Mouse (Mus musculus) lung, postnatal 0 days (tissue): Measurements from ENCODE around the gene Mst1r. TPM values are rescaled to one million over a fixed set of nuclear protein-coding genes. Genes with fewer than 3 reads are reported as not detected.

Source experiments
- ATAC-seq: fragments of 200-750 bp; cut with Nextera tagmentation; 2 replicates; pipeline ENCODE4 v1.8.0; 2017; ENCODE audit warnings: moderate library complexity
- DNase-seq: peaks from one replicate; pipeline ENCODE4 v3.0.0-alpha.2; 2016; ENCODE audit warnings: low spot score
- H3K27ac ChIP-seq: fragments of 300-500 bp; sonication (generic); 2 replicates; pipeline ENCODE4 v1.5.1; 2014; ENCODE audit warnings: antibody characterized with exemption, mild to moderate bottlenecking, low read length, mixed read lengths
- H3K27me3 ChIP-seq: fragments of 300-500 bp; sonication (generic); replicated peaks from 2 replicates; pipeline ENCODE4 v1.6.1; 2014; ENCODE audit warnings: low read length, mixed read lengths; ENCODE audit not compliant: insufficient read depth
- H3K36me3 ChIP-seq: fragments of 300-500 bp; sonication (generic); 2 replicates; pipeline ENCODE4 v1.6.1; 2014; ENCODE audit warnings: low read length, mixed read lengths; ENCODE audit not compliant: insufficient read depth
- H3K4me1 ChIP-seq: fragments of 300-500 bp; sonication (generic); 2 replicates; pipeline ENCODE4 v1.6.1; 2014; ENCODE audit warnings: antibody characterized with exemption, low read depth, low read length, mixed read lengths; ENCODE audit not compliant: insufficient read depth
- H3K4me2 ChIP-seq: fragments of 300-500 bp; sonication (generic); replicated peaks from 2 replicates; pipeline ENCODE4 v1.6.1; 2014; ENCODE audit warnings: low read depth, mild to moderate bottlenecking, low read length, moderate library complexity, mixed read lengths
- H3K4me3 ChIP-seq: fragments of 300-500 bp; sonication (generic); 2 replicates; pipeline ENCODE4 v1.5.1; 2014; ENCODE audit warnings: low read depth, low read length
- H3K9ac ChIP-seq: fragments of 300-500 bp; sonication (generic); replicated peaks from 2 replicates; pipeline ENCODE4 v1.6.1; 2014; ENCODE audit warnings: low read depth, mild to moderate bottlenecking
- H3K9me3 ChIP-seq: fragments of 300-500 bp; sonication (generic); 2 replicates; pipeline ENCODE4 v1.6.1; 2016; ENCODE audit warnings: low read length, mixed read lengths
- CTCF ChIP-seq: IDR thresholded peaks from 2 replicates; pipeline ENCODE4 v1.5.1; 2016; ENCODE audit warnings: antibody characterized with exemption, mild to moderate bottlenecking
- EP300 ChIP-seq: IDR thresholded peaks from 2 replicates; pipeline ENCODE4 v1.6.1; 2016; ENCODE audit warnings: antibody characterized with exemption, mild to moderate bottlenecking, control low read depth
- WGBS: fragments of 180-500 bp; shearing (Covaris S2); extraction: QIAGEN DNeasy Blood & Tissue Kit; methylation state at CpG from one replicate; pipeline ENCODE4 v1.1.7; 2014; 5-methylcytosine and 5-hydroxymethylcytosine counted together
- polyA plus RNA-seq: library from polyadenylated mRNA; unstranded; fragments of >200 nt; fragmentation: Nextera tagmentation; extraction: Ambion mirVana; gene quantifications from 2 replicates; pipeline ENCODE4 v1.2.1, GENCODE M21; 2015

Gene Mst1r
- 3.1 and 3.5 TPM in 2 replicates for polyA plus RNA-seq

DNA sequence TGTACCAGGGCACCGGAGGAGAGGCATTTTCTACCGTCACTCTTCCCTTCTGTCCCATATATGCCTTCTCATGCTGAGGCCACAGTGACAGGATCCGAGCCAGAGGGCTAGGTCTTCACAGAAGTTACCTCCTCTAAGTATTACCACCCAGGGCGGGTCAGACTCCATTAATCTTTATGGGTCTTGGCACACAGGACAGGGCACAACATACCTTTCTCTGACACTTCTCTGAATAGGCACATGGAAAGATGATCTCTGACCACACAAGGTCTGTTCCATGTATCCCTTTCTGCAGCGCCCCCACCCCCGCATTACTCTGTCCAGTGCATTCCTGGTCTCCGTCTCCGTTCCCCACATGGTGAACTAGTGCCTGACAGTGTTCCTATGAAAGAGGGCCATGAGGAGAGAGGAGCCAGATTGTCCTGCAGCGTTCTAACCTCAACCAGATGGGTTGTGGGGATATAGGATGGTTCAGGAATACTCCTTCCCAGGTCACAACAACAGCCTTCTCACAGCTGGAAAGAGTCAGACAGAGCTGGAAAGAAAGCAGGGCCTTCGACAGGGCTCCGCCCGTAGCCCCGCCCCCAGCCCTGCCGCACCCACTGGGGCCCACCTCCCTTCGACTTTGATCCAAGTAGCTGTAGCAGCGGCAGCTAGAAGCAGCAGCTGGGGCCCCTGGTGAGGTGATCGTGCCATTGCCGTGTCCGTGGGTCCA, at the start of gene Mst1r:
TSS of gene Mst1r (plus strand) at position 622 of the 715 bp plus-strand sequence.
- 21% methylated on average over 18 of the region's 19 CpGs for WGBS
- TF ChIP-seq CTCF (no peak), EP300 (no peak)
- H3K9me3 ChIP-seq = no peaks in the 10 kb centered on the region
- peak within 1 kb of the TSS; percentile 33 for H3K4me3 ChIP-seq
- peak within 1 kb of the TSS; percentile 68 for H3K4me2 ChIP-seq
- H3K36me3 ChIP-seq = no peaks in the 10 kb centered on the region
- DNase-seq = peak; percentile 87
- peak within 1 kb of the TSS; percentile 36 for H3K9ac ChIP-seq
- H3K4me1 ChIP-seq = peaks cover 10% of the 10 kb centered on the region; the same call in 1 of the 2 replicates
- peak within 1 kb of the TSS; percentile 20; the same call in 1 of the 2 replicates for H3K27ac ChIP-seq
- ATAC-seq = peak; percentile 74
- H3K27me3 ChIP-seq = no peaks in the 10 kb centered on the region

DNA sequence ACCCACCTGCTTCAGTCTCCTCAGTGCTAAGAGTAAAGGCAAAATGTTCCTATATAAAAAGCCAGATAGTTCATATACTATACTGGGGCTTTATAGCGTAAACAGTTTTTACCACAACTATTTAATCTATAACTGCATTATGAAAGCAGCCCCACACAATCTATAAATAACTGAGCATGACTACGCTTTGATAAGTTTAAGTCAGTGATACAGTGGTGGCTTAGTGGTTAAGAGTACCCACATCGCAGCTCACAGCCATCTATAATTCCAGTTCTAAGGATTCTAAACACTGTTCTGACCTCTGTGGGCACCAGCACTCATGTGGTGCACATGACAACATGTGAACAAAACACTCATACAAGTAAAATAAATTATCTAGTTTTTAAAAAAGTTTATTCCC, 48.3 kb upstream of the Mst1r start:
- H3K27ac ChIP-seq = no peak overlapping the region
- no peak overlapping the region for H3K4me2 ChIP-seq
- WGBS = 88% methylated on average over 3 of the region's 3 CpGs
- TF ChIP-seq EP300 (no peak), CTCF (no peak)
- no peak overlapping the region for H3K4me3 ChIP-seq
- no peaks in the 10 kb centered on the region for H3K4me1 ChIP-seq
- H3K9me3 ChIP-seq = no peaks in the 10 kb centered on the region
- DNase-seq = no peak
- H3K27me3 ChIP-seq = no peaks in the 10 kb centered on the region
- H3K9ac ChIP-seq = no peak overlapping the region
- no peak for ATAC-seq
- no peaks in the 10 kb centered on the region for H3K36me3 ChIP-seq

DNA sequence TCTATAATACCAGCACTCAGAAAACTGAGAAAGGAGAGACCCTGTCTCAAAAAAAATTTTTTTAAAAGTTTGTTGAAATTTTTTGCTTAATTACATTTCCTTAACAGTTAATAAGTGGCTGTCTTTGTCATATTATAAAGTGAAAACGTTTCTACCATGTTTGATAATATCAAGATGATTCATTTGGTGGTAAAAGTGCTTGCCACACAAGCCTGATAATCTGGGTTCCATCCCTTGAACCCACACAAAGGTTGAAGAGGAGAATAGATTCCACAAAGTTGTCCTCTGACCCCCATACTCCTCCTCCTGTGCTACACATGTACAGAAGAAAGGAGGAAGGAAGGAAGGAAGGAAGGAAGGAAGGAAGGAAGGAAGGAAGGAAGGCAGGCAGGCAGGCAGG, 42.2 kb upstream of the Mst1r start:
- Histone ChIP-seq H3K9ac (no peak overlapping the region), H3K4me2 (no peak overlapping the region), H3K27ac (no peak overlapping the region), H3K4me1 (no peaks in the 10 kb centered on the region), H3K27me3 (no peaks in the 10 kb centered on the region), H3K9me3 (no peaks in the 10 kb centered on the region), H3K4me3 (no peak overlapping the region), H3K36me3 (no peaks in the 10 kb centered on the region; the same call in 1 of the 2 replicates)
- WGBS = 33% methylated on average over 1 of the region's 1 CpGs
- no peak for ATAC-seq
- no peak for DNase-seq
- TF ChIP-seq EP300 = no peak
- no peak for TF ChIP-seq CTCF

DNA sequence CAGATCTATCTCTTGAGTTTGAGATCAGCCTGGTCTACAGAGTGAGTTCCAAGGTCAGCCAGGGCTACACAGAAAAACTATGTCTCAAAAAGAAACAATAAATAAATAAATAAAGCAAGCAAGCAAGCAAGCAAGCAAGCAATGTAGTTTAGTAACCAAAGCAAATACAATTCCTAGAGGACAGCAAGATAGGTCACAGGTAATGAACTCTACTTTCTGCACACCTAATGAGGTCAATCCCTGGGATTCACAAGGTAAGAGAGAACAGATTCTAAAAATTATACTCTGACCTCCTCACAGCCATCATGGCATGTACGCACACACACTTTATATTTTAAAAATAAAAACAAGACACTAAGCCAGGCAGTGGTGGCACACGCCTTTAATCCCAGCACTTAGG, 40.6 kb upstream of the Mst1r start:
- Histone ChIP-seq H3K36me3 (no peaks in the 10 kb centered on the region; the same call in 1 of the 2 replicates), H3K4me1 (no peaks in the 10 kb centered on the region), H3K27ac (no peak overlapping the region), H3K9me3 (no peaks in the 10 kb centered on the region), H3K9ac (no peak overlapping the region), H3K27me3 (no peaks in the 10 kb centered on the region), H3K4me2 (no peak overlapping the region), H3K4me3 (no peak overlapping the region)
- WGBS = 95% methylated on average over 2 of the region's 2 CpGs
- DNase-seq = no peak
- no peak for ATAC-seq
- TF ChIP-seq EP300 = no peak
- TF ChIP-seq CTCF = no peak

DNA sequence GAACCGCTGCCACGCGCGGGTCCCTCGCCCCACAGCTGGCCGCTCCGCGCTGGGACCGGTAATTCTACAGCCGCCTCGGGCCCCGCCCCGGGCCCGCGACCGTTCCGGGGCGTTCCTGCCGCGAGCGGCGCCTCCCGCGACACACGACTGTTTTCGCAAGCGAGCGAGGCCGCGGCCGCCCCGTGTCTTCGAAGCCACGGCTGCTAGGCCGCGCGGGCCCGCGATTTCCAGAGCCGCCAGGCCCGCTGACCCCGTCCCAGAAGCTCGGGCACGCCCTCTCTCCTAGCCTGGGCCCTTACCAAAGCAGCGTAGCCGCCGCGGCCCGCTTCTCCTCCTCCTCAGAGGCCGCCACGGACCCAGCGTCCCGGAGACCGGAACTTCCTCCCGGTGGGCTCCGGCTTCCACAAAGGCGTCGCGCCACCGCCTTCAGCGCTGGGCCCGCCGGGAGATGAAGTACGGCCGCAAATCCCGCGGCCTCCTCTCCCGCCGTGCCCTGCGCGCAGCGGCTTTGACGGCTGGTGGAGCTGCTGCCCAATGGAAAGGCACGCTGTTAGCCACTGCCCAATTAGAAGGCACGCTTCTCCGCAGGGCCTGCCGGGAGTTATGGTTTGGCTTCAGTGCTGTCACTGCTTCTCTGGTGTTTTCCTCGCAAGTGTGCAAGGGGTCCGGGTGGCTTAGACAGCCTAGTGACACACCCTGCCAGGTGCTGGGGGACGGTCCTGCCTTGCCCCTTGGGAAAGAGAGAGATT, 34.1 kb upstream of the Mst1r start:
- no peaks in the 10 kb centered on the region for H3K9me3 ChIP-seq
- H3K4me1 ChIP-seq = no peaks in the 10 kb centered on the region; the same call in 1 of the 2 replicates
- ATAC-seq (peak; percentile 99), DNase-seq (peak; percentile 98)
- TF ChIP-seq CTCF = no peak
- no peak for TF ChIP-seq EP300
- peak overlapping the region; percentile 96 for H3K9ac ChIP-seq
- no peaks in the 10 kb centered on the region; the same call in 1 of the 2 replicates for H3K36me3 ChIP-seq
- H3K4me2 ChIP-seq = peak overlapping the region; percentile 68
- no peaks in the 10 kb centered on the region for H3K27me3 ChIP-seq
- peak overlapping the region; percentile 99 for H3K27ac ChIP-seq
- peak overlapping the region; percentile 78 for H3K4me3 ChIP-seq
- 2% methylated on average over 69 of the region's 80 CpGs for WGBS

DNA sequence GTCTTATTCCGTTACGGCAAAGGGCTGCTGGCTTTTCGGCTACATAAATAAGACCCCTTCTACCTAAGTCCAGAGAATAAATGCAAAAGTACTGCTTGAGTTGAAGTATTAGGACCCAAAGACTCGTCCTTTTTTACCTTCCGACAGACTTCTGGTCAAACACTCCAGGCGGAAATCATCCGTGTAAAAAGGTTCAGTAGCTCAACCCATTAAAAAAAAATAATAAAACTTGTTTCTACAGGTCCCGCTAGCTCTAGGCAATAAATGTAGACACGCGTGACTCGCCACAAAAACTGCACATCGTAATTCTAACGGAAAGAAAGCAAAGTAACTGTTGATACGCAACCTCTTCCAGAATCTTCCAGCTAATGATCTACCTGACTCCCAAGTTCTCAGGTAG, 33.5 kb upstream of the Mst1r start, which contains the start of gene Rbm6:
TSS of gene Rbm6 (minus strand) at position 101 of the 400 bp plus-strand sequence.
- Histone ChIP-seq H3K4me3 (peak within 1 kb of the TSS; percentile 78), H3K4me1 (no peaks in the 10 kb centered on the region; the same call in 1 of the 2 replicates), H3K27ac (peak within 1 kb of the TSS; percentile 99), H3K36me3 (no peaks in the 10 kb centered on the region; the same call in 1 of the 2 replicates), H3K4me2 (peak within 1 kb of the TSS; percentile 68), H3K9me3 (no peaks in the 10 kb centered on the region), H3K27me3 (no peaks in the 10 kb centered on the region), H3K9ac (peak within 1 kb of the TSS; percentile 96)
- ATAC-seq = no peak
- TF ChIP-seq CTCF (no peak), EP300 (no peak)
- WGBS = 6% methylated on average over 14 of the region's 14 CpGs
- no peak for DNase-seq
